Mouse (Mus musculus): Measurements from ENCODE around the gene Glcci1. TPM values are rescaled to one million over a fixed set of nuclear protein-coding genes. Genes with fewer than 3 reads are reported as not detected.

The Glcci1 gene
- total and polyA plus RNA-seq, 3 experiments, result 1.8 to 31.1 (median 7.9) TPM

DNA sequence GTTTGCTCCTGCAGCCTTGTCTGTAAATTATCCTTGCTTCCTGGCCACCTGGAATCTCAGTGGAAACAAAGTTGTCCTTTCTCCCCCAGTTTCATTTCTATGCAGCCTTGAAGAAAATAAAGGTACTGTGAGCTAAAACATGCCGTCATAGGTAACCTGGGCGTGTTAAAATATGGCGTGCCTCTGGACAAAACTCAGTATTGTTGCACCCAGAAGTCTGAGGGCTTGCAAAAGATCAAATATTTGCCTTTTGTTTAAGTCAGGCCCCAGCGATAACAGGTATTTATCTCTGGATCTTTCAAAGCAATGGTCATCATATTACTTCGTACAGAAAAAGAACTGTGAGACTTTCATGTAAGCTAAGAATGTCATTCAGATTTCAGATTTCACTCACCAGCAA is 43.4 kb upstream of the Glcci1 start:
- no peaks in the 10 kb centered on the region for H3K79me2 ChIP-seq (ENCODE audit: control insufficient read depth, insufficient read depth, low read length, poor library complexity)
- H3K4me3 ChIP-seq (ENCODE audit: control insufficient read depth in 1 of 2, insufficient read depth in 1 of 2, low read depth in 2 of 2, low read length in 2 of 2), result no peak overlapping the region
- H3K9ac ChIP-seq (ENCODE audit: control insufficient read depth, low read depth, low read length, poor library complexity, severe bottlenecking), result no peak overlapping the region
- TF ChIP-seq TCF12 (IDR thresholded peaks at IDR 0.05; ENCODE audit: low read depth, low read length), result no peak
- TF ChIP-seq GABPA (IDR thresholded peaks at IDR 0.05; ENCODE audit: low read depth, low read length), result no peak
- TF ChIP-seq MYC (IDR thresholded peaks at IDR 0.05; ENCODE audit: low read depth, low read length), result no peak
- TF ChIP-seq MAFK (IDR thresholded peaks at IDR 0.05; ENCODE audit: borderline replicate concordance, low read depth, low read length), result no peak
- no peak for TF ChIP-seq CHD2 (IDR thresholded peaks at IDR 0.05; ENCODE audit: low read length)
- H3K9me3 ChIP-seq (replicated peaks; ENCODE audit: insufficient read depth, low read length), result no peaks in the 10 kb centered on the region
- H3K27me3 ChIP-seq (ENCODE audit: control insufficient read depth in 1 of 2, insufficient read depth in 2 of 2, low read length in 2 of 2), result no peaks in the 10 kb centered on the region
- no peak overlapping the region for H3K27ac ChIP-seq (ENCODE audit: control insufficient read depth, low read depth, low read length)
- DNase-seq (ENCODE audit: low read depth, low spot score), result no peak
- H3K4me1 ChIP-seq (ENCODE audit: control insufficient read depth in 1 of 2, insufficient read depth in 2 of 2, low read length in 2 of 2), result peaks cover 0 to 4% of the 10 kb centered on the region in 2 experiments; a peak in 2 of 4 replicates
- H3K36me3 ChIP-seq (ENCODE audit: control insufficient read depth in 1 of 2, insufficient read depth in 2 of 2, low read length in 2 of 2), result peaks cover 0 to 6% of the 10 kb centered on the region in 2 experiments; a peak in 1 of 4 replicates

GRCm38 (mm10) chr6:8467667-8468337 is 41.6 kb upstream of the Glcci1 start:
- Histone ChIP-seq H3K9ac (ENCODE audit: control insufficient read depth, low read depth, low read length, poor library complexity, severe bottlenecking) (no peak overlapping the region), H3K9me3 (replicated peaks; ENCODE audit: insufficient read depth, low read length) (no peaks in the 10 kb centered on the region), H3K27me3 (ENCODE audit: control insufficient read depth in 1 of 2, insufficient read depth in 2 of 2, low read length in 2 of 2) (no peaks in the 10 kb centered on the region), H3K4me3 (ENCODE audit: control insufficient read depth in 1 of 2, insufficient read depth in 1 of 2, low read depth in 2 of 2, low read length in 2 of 2) (no peak overlapping the region), H3K4me1 (ENCODE audit: control insufficient read depth in 1 of 2, insufficient read depth in 2 of 2, low read length in 2 of 2) (peaks cover 2 to 6% of the 10 kb centered on the region in 2 experiments; a peak in 2 of 4 replicates), H3K36me3 (ENCODE audit: control insufficient read depth in 1 of 2, insufficient read depth in 2 of 2, low read length in 2 of 2) (peaks cover 0 to 6% of the 10 kb centered on the region in 2 experiments; a peak in 1 of 4 replicates), H3K79me2 (ENCODE audit: control insufficient read depth, insufficient read depth, low read length, poor library complexity) (no peaks in the 10 kb centered on the region), H3K27ac (ENCODE audit: control insufficient read depth, low read depth, low read length) (no peak overlapping the region)
- no peak for DNase-seq (ENCODE audit: low read depth, low spot score)
- no peak for TF ChIP-seq TBP (IDR thresholded peaks at IDR 0.05; ENCODE audit: low read depth, low read length)
- TF ChIP-seq MAX (IDR thresholded peaks at IDR 0.05; ENCODE audit: low read length), result no peak
- no peak for TF ChIP-seq BHLHE40 (IDR thresholded peaks at IDR 0.05; ENCODE audit: borderline replicate concordance, low read depth, low read length)
- TF ChIP-seq NRF1 (IDR thresholded peaks at IDR 0.05; ENCODE audit: insufficient read depth, low read depth, low read length, poor library complexity, severe bottlenecking), result no peak
- no peak for TF ChIP-seq GABPA (IDR thresholded peaks at IDR 0.05; ENCODE audit: low read depth, low read length)

DNA sequence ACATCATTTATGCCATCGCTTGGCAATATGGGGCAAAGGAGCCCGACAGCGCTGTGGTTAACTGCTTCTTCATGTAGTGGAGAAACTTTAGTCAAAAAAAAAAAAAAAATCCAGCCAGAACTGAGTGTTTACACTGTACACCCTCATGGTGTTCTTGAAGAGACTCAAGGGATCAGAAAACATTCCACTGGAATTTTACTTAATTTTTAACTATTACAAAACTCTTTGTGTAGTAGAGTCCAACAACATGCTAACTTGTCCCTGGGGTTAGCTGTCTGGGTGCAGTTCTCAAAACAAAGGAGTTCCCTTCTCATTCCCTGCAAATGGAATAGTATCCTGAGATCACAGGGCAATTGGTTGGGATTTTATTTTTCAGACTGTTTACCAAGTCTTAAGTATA is 39.5 kb upstream of the Glcci1 start:
- no peak for DNase-seq (ENCODE audit: low read depth, low spot score)

More for the DNA sequence above, 39.5 kb upstream of the Glcci1 start:
- Histone ChIP-seq H3K4me1 (ENCODE audit: control insufficient read depth in 1 of 2, insufficient read depth in 2 of 2, low read length in 2 of 2) (peaks cover 5 to 14% of the 10 kb centered on the region in 2 experiments; a peak in 3 of 4 replicates), H3K27ac (ENCODE audit: control insufficient read depth, low read depth, low read length) (no peak overlapping the region), H3K36me3 (ENCODE audit: control insufficient read depth in 1 of 2, insufficient read depth in 2 of 2, low read length in 2 of 2) (peaks cover 0 to 8% of the 10 kb centered on the region in 2 experiments; a peak in 2 of 4 replicates), H3K9ac (ENCODE audit: control insufficient read depth, low read depth, low read length, poor library complexity, severe bottlenecking) (no peak overlapping the region), H3K4me3 (ENCODE audit: control insufficient read depth in 1 of 2, insufficient read depth in 1 of 2, low read depth in 2 of 2, low read length in 2 of 2) (no peak overlapping the region), H3K9me3 (replicated peaks; ENCODE audit: insufficient read depth, low read length) (no peaks in the 10 kb centered on the region), H3K27me3 (ENCODE audit: control insufficient read depth in 1 of 2, insufficient read depth in 2 of 2, low read length in 2 of 2) (no peaks in the 10 kb centered on the region), H3K79me2 (ENCODE audit: control insufficient read depth, insufficient read depth, low read length, poor library complexity) (no peaks in the 10 kb centered on the region)
- TF ChIP-seq NRF1 (IDR thresholded peaks at IDR 0.05; ENCODE audit: insufficient read depth, low read depth, low read length, poor library complexity, severe bottlenecking) (no peak), MAFK (IDR thresholded peaks at IDR 0.05; ENCODE audit: borderline replicate concordance, low read depth, low read length) (no peak), CTCF (IDR thresholded peaks at IDR 0.05 in 2 of 3, conservative IDR thresholded peaks at IDR 0.05 in 1 of 3; ENCODE audit: control insufficient read depth in 1 of 3, insufficient read depth in 1 of 3, low read depth in 2 of 3, low read length in 3 of 3, poor library complexity in 1 of 3, severe bottlenecking in 1 of 3) (no peak), POLR2AphosphoS5 (IDR thresholded peaks at IDR 0.05; ENCODE audit: borderline replicate concordance, low read depth, low read length) (no peak), ELF1 (IDR thresholded peaks at IDR 0.05; ENCODE audit: low read depth, low read length) (no peak), POLR2AphosphoS2 (IDR thresholded peaks at IDR 0.05; ENCODE audit: low read length) (no peak), SIN3A (IDR thresholded peaks at IDR 0.05; ENCODE audit: low read length) (no peak), GABPA (IDR thresholded peaks at IDR 0.05; ENCODE audit: low read depth, low read length) (no peak), SMC3 (IDR thresholded peaks at IDR 0.05; ENCODE audit: low read depth, low read length) (no peak), TCF12 (IDR thresholded peaks at IDR 0.05; ENCODE audit: low read depth, low read length) (no peak), USF2 (IDR thresholded peaks at IDR 0.05; ENCODE audit: borderline replicate concordance in 1 of 2, insufficient read depth in 1 of 2, low read depth in 1 of 2, low read length in 2 of 2) (no peak), RCOR1 (IDR thresholded peaks at IDR 0.05; ENCODE audit: low read depth, low read length) (no peak)

Data from MEL (cell line).